Mouse (Mus musculus): ENCODE measurements at regions not wholly inside any gene's neighbourhood (a gene's known extent, or its start where the extent isn't known, plus 50 kb on each side); places are given as distances from the start of the nearest gene placed in this dataset.

DNA sequence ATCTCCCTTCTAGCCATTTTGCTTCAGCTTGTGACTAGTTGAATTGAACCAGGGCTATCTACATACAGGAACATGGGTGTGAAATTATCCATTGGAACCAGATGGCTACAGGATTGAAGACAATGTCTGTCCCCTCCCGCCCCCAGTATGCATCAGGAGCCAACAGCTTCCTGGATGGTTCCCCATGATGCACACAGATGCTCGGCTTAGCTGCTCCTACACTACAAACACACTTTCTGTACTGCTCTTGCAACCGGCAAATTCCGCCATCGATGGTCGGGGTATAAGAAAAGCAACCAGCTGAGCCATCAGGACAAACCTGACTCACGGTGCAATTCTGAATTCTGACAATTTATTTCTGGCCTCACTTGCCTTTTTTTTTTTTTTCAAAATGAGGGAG lies 258.9 kb downstream of the Tle3 start:
- TF ChIP-seq EP300 (IDR thresholded peaks at IDR 0.05; ENCODE audit: low read depth) (no peak), CTCF (IDR thresholded peaks at IDR 0.05; ENCODE audit: low read depth) (no peak)
